Mouse (Mus musculus): ENCODE data around the gene Wfdc15a.

DNA sequence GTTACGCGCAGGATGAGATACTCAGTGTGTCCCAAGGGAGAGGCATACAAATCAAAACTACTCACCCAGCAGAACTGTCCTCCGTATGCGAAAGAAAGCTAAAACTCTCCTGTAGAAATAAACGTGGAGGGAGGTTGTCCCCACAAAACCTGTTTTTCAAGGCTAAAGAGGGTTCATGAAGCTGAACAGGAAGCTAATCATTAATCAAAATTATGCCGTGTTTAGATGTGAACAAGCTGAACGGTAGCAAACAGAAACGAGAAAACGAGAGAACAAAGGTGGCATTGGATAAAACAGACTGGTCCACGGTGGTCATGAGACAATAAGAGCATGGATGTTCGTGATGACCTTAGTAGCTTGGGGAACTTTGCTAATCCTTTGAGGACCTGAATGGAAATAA is 21.6 kb upstream of the Wfdc15a start, which contains the start of gene Wfdc15b:
- TF ChIP-seq POLR2A (IDR thresholded peaks at IDR 0.05; ENCODE audit: low read depth, low read length) (no peak), CTCF (conservative IDR thresholded peaks at IDR 0.05 in 1 of 2, IDR thresholded peaks at IDR 0.05 in 1 of 2; ENCODE audit: low read depth in 2 of 2, low read length in 2 of 2) (no peak), EP300 (IDR thresholded peaks at IDR 0.05; ENCODE audit: low read length) (no peak), MAFK (IDR thresholded peaks at IDR 0.05; ENCODE audit: insufficient replicate concordance, low read length) (no peak), TBP (conservative IDR thresholded peaks at IDR 0.05; ENCODE audit: low read depth, low read length) (no peak)

Data from CH12.LX (cell line).